Mouse (Mus musculus): Measurements from ENCODE around the gene Ifnar2.

Gene Ifnar2

DNA sequence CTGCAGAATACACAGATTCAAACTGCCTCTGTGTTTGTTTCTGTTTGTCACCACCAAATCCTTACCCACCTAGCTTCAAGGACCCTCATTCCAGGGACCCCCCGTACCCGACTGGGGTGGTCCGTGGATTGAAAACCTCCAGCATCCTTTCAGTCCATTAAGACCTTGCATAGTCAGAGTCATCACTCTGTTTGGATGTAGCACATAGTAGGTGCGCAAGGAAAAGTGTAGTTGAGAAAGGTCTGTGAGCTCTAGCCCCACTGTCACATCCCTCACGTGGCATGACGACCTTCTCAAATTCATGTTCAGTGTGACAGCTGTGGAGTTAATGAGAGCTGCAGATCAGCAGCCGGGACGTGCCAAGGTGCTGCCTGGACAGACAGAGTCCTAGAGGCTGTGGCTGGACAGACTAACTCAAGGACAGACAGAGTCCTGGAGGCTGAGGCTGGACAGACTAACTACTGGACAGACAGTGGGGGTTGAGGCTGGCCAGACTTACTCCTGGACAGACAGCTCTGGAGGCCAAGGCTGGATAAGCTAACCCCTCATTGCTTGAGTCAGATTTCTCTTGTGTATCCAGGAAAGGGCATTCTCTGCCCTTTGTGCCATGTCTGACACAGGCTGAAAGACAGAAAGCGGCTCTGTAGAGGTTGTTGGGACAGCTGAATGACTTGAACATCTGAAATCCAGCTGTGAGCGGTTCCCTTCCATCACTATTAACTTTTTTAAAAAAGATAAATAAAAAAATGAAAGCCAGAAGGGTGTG lies 15.6 kb upstream of the Ifnar2 start:
- in situ Hi-C loops (cut with MboI; ENCODE audit: low sequenced_read_pairs) = loop anchor here (25.0 kb wide), 1 partner anchor 230 kb away; the partner anchor contains the start of gene Tmem50b

DNA sequence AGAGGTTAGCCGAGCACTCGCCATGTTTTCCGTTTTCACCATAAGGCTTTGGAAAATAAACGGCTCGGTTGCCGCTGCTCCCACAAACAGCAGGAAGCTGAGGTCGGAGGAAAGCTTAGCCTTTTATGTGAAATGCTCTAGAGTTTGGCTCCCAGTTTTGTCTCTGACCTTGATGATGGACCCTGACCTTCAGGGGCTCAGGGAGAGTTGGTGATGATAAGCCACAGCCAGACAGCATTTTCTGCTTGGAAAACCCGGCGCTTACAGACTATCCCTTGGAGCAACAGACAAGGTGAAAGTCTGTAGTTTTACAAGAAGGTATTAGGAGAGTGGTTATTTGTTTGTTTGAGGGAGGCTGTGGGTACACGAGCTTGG lies 15.1 kb upstream of the Ifnar2 start:
- in situ Hi-C loops (cut with MboI; ENCODE audit: low sequenced_read_pairs) = loop anchor here (25.0 kb wide), 1 partner anchor 230 kb away; the partner anchor contains the start of gene Tmem50b

DNA sequence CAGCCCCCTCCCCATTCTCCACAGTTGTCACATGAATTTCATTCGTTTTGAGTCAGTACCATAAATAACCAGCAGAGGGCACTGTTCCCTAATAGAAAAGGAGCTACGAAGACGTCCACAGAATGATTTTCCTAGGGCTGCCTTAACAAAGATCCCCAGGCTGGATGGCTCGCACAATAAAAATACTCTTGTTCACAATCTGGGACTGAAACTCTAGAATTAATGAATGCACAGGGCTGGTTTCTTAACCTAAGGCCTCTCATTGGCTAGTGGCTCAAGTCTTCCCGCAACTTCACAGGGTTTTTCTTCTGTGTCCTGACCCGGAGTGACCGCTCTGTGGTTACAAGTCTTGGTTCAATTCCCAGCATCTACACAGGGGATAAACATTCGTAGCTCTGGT lies 14.0 kb upstream of the Ifnar2 start:
- in situ Hi-C loops (cut with MboI; ENCODE audit: low sequenced_read_pairs) = loop anchor here (25.0 kb wide), 1 partner anchor 229 kb away; the partner anchor contains the start of gene Tmem50b

DNA sequence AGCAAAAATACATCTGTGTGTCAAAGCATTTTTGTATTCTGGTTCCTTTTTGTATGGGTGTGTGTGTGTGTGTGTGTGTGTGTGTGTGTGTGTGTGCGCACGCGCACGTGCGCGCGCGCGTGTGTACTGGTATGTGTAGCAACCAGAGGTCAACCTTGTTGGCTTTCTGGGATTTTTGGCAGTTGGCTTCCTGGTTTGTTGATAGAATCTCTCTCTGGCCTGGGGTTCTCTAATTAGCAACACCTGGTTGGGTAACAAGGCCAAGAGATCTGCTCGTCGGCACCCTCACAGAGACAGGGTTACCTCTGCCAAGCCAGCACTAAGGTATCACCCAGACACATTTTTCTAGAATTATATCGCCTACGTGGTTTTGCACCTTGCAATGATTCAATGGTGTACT lies 13.1 kb upstream of the Ifnar2 start:
- in situ Hi-C loops (cut with MboI; ENCODE audit: low sequenced_read_pairs) = loop anchor here (25.0 kb wide), 1 partner anchor 228 kb away; the partner anchor contains the start of gene Tmem50b

DNA sequence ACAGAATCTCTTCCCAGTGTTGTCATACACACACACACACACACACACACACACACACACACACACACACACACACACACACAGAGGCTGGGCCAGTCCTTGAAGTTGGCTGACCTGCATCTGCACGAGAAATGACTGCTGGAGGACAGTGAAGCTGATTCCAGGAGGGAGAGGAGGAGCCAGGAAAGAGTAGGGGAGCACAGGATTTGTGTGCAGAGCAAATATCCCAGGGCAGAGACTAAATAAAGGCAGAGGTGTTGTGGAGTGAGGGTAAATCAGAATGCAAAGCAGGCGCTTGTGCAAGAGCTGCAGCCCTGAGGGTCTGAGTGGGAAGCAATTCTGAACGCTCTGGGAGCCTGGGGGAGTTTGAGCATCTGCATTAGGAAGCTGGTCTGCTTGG lies 12.4 kb upstream of the Ifnar2 start:
- in situ Hi-C loops (cut with MboI; ENCODE audit: low sequenced_read_pairs) = loop anchor here (25.0 kb wide), 1 partner anchor 227 kb away; the partner anchor contains the start of gene Tmem50b

DNA sequence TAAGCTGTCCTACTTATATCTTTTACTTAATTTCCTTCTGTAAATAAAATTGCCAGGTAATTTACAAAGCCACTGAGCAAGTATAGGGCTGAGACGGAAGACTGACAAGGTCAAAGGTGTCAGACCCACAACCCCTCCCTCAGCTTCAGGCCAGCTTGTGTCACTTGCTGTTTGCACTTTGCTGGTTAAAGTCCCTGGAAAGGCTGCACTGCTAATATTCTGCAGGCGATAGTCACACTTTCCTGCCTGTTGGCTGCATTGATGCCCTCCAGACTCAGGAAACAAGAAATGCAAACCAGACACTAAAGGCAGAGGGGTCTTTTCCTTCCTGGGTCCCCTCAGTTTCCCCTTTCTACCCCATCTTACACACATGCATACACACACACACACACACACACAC lies 10.6 kb upstream of the Ifnar2 start:
- in situ Hi-C loops (cut with MboI; ENCODE audit: low sequenced_read_pairs) = loop anchor here (25.0 kb wide), 1 partner anchor 225 kb away; the partner anchor contains the start of gene Tmem50b

DNA sequence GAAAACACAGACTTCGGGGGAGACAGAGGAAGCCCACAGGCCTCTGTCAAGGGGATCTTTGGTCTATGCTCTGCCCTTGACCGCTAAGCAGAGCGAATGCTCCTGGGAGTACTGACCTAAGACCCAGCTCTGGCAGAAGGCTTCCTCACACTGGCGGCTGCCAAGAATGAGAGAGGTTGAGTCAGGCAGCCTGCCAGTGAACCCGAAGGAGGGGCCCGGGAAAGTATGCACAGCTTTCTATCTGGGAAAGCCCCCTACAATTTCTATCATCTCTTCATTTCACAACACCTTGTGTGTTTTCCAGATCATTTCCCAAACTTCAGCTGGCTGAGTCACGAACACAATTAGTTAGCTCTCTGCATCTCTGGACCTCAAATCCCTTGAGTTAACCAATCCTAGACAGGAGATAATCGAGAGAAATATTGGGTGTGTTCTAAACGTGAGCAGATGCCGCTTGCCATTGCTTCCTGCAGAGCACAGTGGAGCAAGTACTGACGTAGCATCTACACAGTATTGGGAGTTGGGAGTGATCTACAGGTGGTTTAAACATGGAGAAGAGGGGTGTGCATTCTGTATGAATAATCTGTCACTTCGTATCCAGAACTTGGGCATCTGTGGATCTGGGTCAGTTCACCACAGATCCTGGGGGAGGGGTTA lies 9.8 kb upstream of the Ifnar2 start:
- in situ Hi-C loops (cut with MboI; ENCODE audit: low sequenced_read_pairs) = loop anchor here (25.0 kb wide), 1 partner anchor 225 kb away; the partner anchor contains the start of gene Tmem50b

DNA sequence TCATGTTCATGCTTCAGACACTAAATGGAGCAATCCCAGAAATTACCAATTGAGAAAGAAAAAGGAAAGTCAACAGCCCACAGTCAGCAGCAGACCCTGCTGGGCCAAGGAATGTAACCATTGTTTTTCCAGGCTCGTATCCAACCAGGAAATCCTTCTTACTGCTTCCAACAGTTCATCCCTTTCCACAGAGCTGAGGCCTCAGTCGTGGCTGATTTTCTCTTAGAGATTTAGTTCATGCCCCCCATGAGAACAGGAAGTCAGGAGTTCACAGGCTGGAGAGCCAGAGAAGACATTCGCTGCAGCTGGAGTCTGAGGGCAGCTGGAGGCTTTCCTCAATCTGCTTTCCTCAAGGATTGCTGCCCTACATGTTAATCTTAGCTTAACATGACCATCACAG lies 9.1 kb upstream of the Ifnar2 start:
- in situ Hi-C loops (cut with MboI; ENCODE audit: low sequenced_read_pairs) = loop anchor here (25.0 kb wide), 1 partner anchor 224 kb away; the partner anchor contains the start of gene Tmem50b

DNA sequence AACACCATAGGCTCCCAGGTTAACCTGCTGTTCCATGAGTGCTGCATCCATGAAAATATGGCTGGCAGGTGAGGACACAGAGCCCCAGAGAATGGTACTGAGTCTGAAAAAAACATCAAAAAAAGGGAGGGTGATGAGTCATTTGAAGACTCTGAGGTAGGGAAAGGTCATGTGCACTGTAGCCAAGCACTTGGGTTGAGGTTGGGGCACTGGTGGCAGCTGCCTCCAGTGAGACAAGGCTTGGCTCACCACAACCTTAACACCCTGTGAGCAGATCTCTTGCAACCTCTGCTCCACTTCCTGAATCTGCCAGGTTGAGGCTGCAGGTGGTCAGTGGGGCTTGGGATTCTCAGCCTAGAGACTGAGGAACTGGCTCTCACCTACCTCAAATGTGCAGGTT lies 6.0 kb upstream of the Ifnar2 start:
- in situ Hi-C loops (cut with MboI; ENCODE audit: low sequenced_read_pairs) = loop anchor here (25.0 kb wide), 1 partner anchor 221 kb away; the partner anchor contains the start of gene Tmem50b

DNA sequence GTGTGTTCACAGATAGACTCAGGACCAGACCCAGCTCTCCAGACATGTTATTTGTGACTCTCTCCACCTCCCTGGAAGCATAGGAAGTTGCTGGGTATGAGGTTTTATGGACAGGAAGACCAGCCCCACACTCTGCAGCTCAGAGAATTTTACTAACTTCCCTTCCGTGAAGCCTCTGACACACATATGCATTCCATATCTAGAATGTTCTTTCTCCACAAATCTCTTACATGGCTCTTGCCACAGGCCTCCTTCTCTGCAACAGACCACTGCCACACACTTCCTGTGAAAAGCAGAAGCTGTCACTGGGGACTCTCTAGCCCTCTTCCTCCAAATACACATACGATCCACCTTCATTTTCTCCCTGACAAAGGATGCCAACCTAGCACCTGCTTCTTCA lies 5.5 kb upstream of the Ifnar2 start:
- in situ Hi-C loops (cut with MboI; ENCODE audit: low sequenced_read_pairs) = loop anchor here (25.0 kb wide), 1 partner anchor 220 kb away; the partner anchor contains the start of gene Tmem50b

DNA sequence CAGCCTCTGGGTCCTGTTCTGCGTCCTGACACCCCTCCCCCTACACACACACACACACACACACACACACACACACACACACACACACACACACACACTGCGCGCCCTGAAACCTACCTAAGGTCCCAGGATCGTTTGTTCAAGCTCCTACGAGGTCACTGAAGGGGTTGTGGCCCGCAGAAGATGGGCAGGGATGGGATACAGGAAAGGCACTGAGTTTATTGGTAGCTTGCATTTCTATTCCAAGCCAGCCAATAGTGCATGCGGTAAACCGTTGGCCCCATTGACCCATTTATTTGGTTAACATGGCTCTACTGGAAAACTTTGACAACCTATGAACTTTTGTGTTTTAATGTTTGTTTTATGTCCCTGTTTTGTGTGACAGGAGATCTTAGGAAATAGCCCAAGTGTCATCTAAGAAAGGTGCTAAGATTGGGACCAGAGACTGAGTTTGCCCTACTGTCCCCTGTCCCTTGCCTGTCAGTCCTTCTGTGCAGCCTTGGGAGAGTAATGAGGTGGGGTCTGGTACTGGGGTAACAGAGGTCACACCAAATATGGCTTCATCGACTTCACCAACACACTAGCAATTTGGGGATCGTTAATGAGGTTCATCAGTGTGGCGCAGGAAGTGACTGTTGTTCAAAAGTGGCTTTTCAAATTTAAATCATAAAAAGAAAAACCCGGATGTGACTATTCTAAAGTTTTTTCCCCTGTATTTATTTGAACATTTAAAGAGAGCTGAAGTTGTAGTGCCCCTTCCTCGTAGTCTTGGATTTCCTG lies 1.1 kb downstream of the Ifnar2 start:
- in situ Hi-C loops (cut with MboI; ENCODE audit: low sequenced_read_pairs) = loop anchor here (25.0 kb wide), 1 partner anchor 214 kb away; the partner anchor contains the start of gene Tmem50b

DNA sequence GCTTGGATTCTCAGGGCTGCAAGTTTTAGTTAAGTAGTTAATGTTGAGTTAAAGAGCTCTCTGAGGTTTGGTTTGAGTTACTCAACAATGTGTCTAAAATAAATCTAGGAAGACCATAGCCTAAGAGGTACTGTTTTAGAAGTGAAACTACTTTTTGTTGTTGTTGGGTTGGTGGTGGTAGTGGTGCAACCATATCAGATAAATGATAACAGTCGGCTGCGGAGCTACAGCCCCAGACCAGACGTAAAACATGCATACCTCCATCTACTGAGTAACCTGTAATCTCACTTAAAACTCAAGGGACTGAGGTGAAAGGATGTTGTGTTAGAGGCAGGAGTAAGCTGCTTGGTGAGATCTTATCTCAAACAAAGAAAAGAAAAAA lies 1.7 kb downstream of the Ifnar2 start:
- in situ Hi-C loops (cut with MboI; ENCODE audit: low sequenced_read_pairs) = loop anchor here (25.0 kb wide), 1 partner anchor 213 kb away; the partner anchor contains the start of gene Tmem50b

DNA sequence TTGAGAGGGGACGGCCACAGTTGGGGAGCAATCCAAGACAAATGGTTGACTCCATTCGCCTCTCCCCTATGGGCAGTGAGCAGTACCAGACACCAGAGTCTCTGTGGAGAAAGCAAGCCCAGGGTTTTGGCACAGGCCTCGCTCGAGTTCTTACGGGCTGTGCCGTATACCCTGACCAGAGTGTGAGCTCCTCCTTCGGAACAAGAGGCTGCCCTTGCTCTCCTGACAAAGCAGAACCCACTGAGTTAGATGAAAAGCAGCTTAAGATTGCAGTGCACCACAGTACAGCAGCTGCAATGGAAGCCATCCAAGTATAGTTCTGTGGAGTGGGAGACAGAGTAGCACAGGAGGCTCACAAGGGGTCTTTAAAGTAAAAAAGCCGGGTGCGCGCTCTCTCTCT lies 4.1 kb downstream of the Ifnar2 start:
- in situ Hi-C loops (cut with MboI; ENCODE audit: low sequenced_read_pairs) = no loop called here

DNA sequence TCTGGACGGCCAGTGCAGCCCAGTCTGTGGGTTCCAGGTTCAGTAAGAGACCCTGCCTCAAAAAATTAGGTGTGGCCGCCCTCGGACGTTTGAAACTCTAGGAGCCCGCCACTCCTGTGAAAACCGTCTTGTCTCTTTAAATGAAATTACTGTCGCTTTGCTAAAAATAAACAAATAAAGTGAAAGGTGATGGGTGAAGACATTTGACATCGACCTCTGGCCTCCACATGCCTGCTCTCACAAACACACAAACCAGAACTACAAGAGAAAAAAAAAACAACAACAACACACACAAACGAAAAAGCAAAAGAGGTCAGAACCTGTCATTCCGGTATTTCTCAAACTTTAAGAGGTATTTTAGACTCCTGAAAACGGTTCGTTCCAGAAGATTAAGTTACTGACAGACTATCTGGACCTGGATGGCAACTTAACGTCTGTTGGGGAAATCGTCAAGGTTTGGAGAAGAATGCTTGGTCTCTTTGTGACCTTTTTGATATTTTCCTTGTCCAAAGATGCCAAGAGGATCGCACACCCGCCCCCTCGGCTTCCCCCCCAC lies 5.9 kb downstream of the Ifnar2 start:
- in situ Hi-C loops (cut with MboI; ENCODE audit: low sequenced_read_pairs) = no loop called here

DNA sequence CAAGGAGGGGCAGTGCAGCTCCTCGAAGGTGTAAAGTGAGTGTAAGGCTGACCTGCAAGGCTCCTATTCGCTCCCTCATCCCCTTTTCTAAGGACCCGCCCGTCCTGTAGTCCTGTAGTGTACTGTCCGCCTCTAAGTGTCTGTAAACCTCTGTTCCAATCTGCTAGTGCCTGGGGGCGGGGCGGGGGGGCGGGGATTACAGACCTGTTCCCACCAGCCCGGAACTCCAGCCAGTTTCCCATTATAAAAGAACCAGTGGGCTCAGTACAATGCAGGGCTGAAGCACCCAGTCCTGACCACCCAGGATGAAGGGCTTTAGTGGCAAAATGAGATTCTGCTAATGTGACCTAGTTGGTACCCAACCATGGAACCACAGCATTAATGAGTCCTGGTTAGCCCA lies 6.4 kb downstream of the Ifnar2 start:
- in situ Hi-C loops (cut with MboI; ENCODE audit: low sequenced_read_pairs) = no loop called here

DNA sequence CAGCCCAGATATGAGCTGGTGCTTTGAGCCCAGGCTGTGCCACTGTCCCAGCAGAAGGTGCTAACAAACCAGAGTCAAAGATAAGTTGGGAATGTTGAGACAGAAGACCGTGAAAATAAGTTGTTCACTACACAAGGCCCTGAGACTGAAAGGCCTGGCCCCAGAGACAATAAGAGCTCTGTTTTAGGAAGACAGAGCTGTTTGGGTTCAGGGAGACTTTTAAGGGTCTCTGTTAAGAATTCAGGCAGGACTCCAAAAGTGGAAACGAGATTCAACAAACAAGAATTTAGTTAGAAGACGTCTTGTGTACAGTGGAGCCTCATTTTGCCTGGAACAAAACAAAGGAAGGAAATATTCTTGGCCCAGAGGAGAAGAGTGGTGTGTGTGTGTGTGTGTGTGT lies 6.8 kb downstream of the Ifnar2 start:
- in situ Hi-C loops (cut with MboI; ENCODE audit: low sequenced_read_pairs) = no loop called here

DNA sequence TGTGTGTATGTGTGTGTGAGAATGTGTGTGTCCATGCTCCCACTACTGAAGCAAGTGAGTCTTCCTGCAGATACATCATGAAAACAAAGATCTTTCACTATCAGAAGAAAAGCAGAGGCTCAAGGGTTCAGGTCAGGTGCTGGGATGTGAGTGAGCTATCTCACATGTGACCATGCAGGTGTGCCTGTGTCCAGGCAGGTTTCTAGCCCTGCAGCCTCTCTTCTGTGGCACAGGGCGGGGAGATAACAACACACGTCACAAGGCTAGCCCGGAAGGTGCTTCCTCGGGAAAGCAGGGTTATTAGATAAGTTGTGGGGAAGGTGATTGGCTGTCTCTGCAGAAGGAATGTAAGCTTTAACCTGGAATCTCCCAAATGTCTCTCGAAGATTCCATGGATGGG lies 7.6 kb downstream of the Ifnar2 start:
- in situ Hi-C loops (cut with MboI; ENCODE audit: low sequenced_read_pairs) = no loop called here

DNA sequence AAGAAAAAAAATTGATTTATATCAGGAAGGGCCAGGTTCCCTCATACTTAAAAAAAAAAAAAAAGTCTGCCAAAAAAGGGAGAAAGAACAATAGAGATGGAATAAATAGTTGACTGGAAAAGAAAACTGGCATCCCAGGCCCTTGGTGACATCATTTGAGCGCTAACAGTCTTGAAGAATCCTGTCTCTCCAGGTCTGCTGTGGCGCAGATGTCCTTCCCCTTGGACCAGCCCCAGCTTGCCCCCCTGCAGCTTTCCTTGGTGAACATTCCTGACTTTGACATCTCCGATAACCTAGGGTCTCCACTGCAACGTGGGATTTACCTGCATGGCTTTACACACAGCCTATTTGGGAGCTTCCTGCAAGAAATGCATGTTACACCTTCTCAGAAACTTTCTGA lies 9.0 kb downstream of the Ifnar2 start:
- in situ Hi-C loops (cut with MboI; ENCODE audit: low sequenced_read_pairs) = no loop called here

DNA sequence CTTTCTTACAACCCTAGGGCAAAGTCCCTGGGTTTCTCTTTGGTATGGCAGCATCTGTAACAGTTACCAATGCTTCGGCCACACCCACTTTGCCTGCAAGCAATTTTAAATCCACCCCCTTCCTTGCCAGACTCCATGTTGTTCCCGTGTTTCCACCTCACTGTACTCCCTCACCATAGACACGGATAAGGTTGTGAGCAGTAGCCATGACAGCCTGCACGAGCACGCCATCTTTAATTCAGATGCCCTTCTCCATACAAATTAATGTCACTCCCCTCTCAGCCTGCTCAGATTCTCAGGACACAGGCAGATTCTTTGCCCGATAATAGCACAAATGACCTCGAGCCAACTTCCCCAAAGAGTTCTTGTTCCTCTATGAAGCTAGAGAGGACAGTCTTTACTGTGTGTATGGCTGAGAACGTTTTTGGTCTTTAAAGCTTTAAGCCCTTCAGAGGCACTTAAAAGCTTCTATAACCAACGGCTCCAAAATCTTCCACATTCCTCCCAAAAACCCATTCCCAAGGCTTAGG lies 9.7 kb downstream of the Ifnar2 start:
- in situ Hi-C loops (cut with MboI; ENCODE audit: low sequenced_read_pairs) = no loop called here

DNA sequence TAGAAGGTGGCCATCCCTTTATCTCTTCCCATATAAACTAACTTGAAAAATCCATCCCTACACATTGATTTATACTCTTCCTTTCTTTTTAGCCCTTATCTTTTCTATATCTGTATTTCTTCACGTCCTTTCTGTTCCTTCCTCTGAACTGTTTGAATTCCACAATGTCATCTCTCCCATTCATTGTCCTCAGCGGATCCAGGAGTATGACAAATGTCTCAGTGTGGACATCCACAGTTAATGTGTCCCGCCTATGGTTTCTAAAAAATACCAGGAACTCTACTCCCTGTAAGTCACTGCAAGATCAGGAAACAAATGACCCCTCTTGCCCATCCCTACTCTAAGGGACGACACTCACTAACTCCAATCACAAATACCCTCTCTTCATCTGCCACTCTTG lies 11.6 kb downstream of the Ifnar2 start:
- in situ Hi-C loops (cut with MboI; ENCODE audit: low sequenced_read_pairs) = no loop called here
